Mouse (Mus musculus) testis, postnatal 10 days (tissue): ENCODE measurements around the gene Fndc11.
A peak's percentile ranks its signal among the peaks of the same experiment; 100 is the strongest.

Experiments
- DNase-seq: peaks from one replicate; pipeline ENCODE4 v3.0.0; 2021; ENCODE audit warnings: low spot score

Gene Fndc11

GRCm38 (mm10) chr2:181218881-181219485, 830 bp upstream of the Fndc11 start:
- no peak for DNase-seq

GRCm38 (mm10) chr2:181220361-181220760, 548 bp downstream of the Fndc11 start:
- DNase-seq = no peak

GRCm38 (mm10) chr2:181224994-181225393, 5.2 kb downstream of the Fndc11 start:
- no peak for DNase-seq

GRCm38 (mm10) chr2:181227122-181227521, 7.3 kb downstream of the Fndc11 start:
- no peak for DNase-seq

GRCm38 (mm10) chr2:181228335-181228734, 8.5 kb downstream of the Fndc11 start:
- no peak for DNase-seq

GRCm38 (mm10) chr2:181231171-181231570, 11.4 kb downstream of the Fndc11 start:
- DNase-seq = no peak

GRCm38 (mm10) chr2:181233443-181233842, 13.6 kb downstream of the Fndc11 start:
- no peak for DNase-seq

GRCm38 (mm10) chr2:181234680-181235079, 14.9 kb downstream of the Fndc11 start:
- DNase-seq = no peak

GRCm38 (mm10) chr2:181235681-181236566, 16.1 kb downstream of the Fndc11 start:
- DNase-seq = no peak

GRCm38 (mm10) chr2:181237251-181238014, 17.6 kb downstream of the Fndc11 start:
- DNase-seq = no peak

GRCm38 (mm10) chr2:181238091-181238610, 18.3 kb downstream of the Fndc11 start:
- peak; percentile 43 for DNase-seq

- DNase-seq = no peak
Measured at GRCm38 (mm10) chr2:181238861-181239260, 19.0 kb downstream of the Fndc11 start.

- no peak for DNase-seq
Measured at GRCm38 (mm10) chr2:181239261-181239660, 19.4 kb downstream of the Fndc11 start.

- DNase-seq = no peak
Measured at GRCm38 (mm10) chr2:181240806-181241440, 21.1 kb downstream of the Fndc11 start.

- DNase-seq = peak; percentile 46
Measured at GRCm38 (mm10) chr2:181241602-181242313, 21.9 kb downstream of the Fndc11 start, which contains the start of gene Helz2. Helz2 (minus strand) TSS chr2:181242027.

GRCm38 (mm10) chr2:181242314-181242665, 22.5 kb downstream of the Fndc11 start:
- DNase-seq = peak; percentile 38

GRCm38 (mm10) chr2:181243706-181244394, 24.0 kb downstream of the Fndc11 start:
- DNase-seq = peak; percentile 38

GRCm38 (mm10) chr2:181245031-181245430, 25.2 kb downstream of the Fndc11 start:
- DNase-seq = no peak

GRCm38 (mm10) chr2:181249217-181249616, 29.4 kb downstream of the Fndc11 start:
- DNase-seq = no peak

- no peak for DNase-seq
Measured at GRCm38 (mm10) chr2:181251841-181252240, 32.0 kb downstream of the Fndc11 start.

GRCm38 (mm10) chr2:181253248-181253647, 33.4 kb downstream of the Fndc11 start:
- DNase-seq = no peak
